Mouse (Mus musculus): ENCODE measurements around the gene Clec10a.

GRCm38 (mm10) chr11:70218741-70219470 is 62.9 kb downstream of the Clec10a start:
- no peak for TF ChIP-seq POLR2A (IDR thresholded peaks at IDR 0.05; ENCODE audit: borderline replicate concordance, low read depth, low read length)
- no peak for TF ChIP-seq CTCF (IDR thresholded peaks at IDR 0.05; ENCODE audit: low read depth, low read length)

Measured in bone marrow macrophage, adult 2 months (primary cell).